Mouse (Mus musculus) stomach, postnatal 0 days (tissue): Measurements from ENCODE around the gene Zfp248. TPM values are rescaled to one million over a fixed set of nuclear protein-coding genes. Genes with fewer than 3 reads are reported as not detected.
A peak's percentile ranks its signal among the peaks of the same experiment; 100 is the strongest.

Source experiments
- ATAC-seq: fragments of 200-750 bp; cut with Nextera tagmentation; 2 replicates; pipeline ENCODE4 v1.8.0; 2017; ENCODE audit not compliant: low FRiP score, low TSS enrichment
- DNase-seq: peaks from one replicate; pipeline ENCODE4 v3.0.0-alpha.2; 2016; ENCODE audit warnings: low spot score
- H3K27ac ChIP-seq: fragments of 300-500 bp; sonication (generic); replicated peaks from 2 replicates; pipeline ENCODE4 v1.5.1; 2014; ENCODE audit warnings: mild to moderate bottlenecking, control low read depth
- H3K27me3 ChIP-seq: fragments of 300-500 bp; sonication (generic); 2 replicates; pipeline ENCODE4 v1.6.1; 2014; ENCODE audit warnings: low read length; ENCODE audit not compliant: control insufficient read depth, insufficient read depth
- H3K36me3 ChIP-seq: fragments of 300-500 bp; sonication (generic); 2 replicates; pipeline ENCODE4 v1.6.1; 2014; ENCODE audit warnings: low read length, mixed read lengths; ENCODE audit not compliant: control insufficient read depth, insufficient read depth
- H3K4me1 ChIP-seq: fragments of 300-500 bp; sonication (generic); replicated peaks from 2 replicates; pipeline ENCODE4 v1.6.1; 2014; ENCODE audit warnings: antibody characterized with exemption; ENCODE audit not compliant: control insufficient read depth, insufficient read depth
- H3K4me2 ChIP-seq: fragments of 300-500 bp; sonication (generic); replicated peaks from 2 replicates; pipeline ENCODE4 v1.6.1; 2014; ENCODE audit warnings: low read depth, mild to moderate bottlenecking, control low read depth, moderate library complexity
- H3K4me3 ChIP-seq: fragments of 300-500 bp; sonication (generic); 2 replicates; pipeline ENCODE4 v1.5.1; 2014; ENCODE audit warnings: low read depth, low read length, control low read depth
- H3K9ac ChIP-seq: fragments of 300-500 bp; sonication (generic); 2 replicates; pipeline ENCODE4 v1.6.1; 2014; ENCODE audit warnings: mild to moderate bottlenecking, low read length, control low read depth, mixed read lengths
- H3K9me3 ChIP-seq: fragments of 300-500 bp; sonication (generic); 2 replicates; pipeline ENCODE4 v1.6.1; 2016; ENCODE audit warnings: low read length; ENCODE audit not compliant: control insufficient read depth
- CTCF ChIP-seq: IDR thresholded peaks from 2 replicates; pipeline ENCODE4 v1.5.1; 2016; ENCODE audit warnings: antibody characterized with exemption, low read depth, mild to moderate bottlenecking, moderate library complexity
- EP300 ChIP-seq: optimal IDR thresholded peaks from 2 replicates; pipeline ENCODE3; 2016; ENCODE audit warnings: antibody characterized with exemption
- WGBS: fragments of 180-500 bp; shearing (Covaris S2); extraction: QIAGEN DNeasy Blood & Tissue Kit; methylation state at CpG from one replicate; pipeline ENCODE4 v1.1.7; 2014; 5-methylcytosine and 5-hydroxymethylcytosine counted together
- polyA plus RNA-seq: library from polyadenylated mRNA; unstranded; fragments of >200 nt; fragmentation: Nextera tagmentation; extraction: Ambion mirVana; gene quantifications from 2 replicates; pipeline ENCODE4 v1.2.1, GENCODE M21; 2015

The Zfp248 gene
- polyA plus RNA-seq, result 2.1 and 2.4 TPM in 2 replicates

DNA sequence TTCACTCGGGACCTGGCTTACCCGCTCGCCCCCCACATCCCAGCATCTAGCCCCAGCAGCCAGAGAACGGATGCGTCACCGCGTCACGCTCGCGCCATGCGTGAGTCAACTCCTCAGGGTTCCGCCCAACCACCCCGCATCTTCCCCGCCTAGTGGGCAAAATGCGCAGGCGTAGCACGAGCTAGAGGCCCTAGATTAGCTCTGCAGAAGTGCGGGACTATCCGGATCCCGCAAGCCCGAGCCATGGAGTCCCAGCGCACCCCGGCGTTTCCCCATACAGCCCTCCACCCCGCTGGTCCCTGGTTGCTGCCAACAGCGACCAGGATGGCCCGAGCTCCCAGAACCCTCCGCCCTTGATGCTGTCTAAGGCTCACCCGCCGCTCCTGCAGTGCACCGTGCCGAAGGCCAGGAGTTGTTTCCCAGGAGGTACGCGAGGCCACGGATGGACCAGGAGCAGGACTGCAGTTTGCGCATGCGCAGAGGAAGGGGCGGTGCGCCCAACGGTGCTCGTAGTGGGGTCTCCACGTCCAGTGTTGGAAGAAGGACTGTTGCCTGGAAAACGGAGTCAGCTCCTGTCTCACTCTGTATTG is at the start of gene Zfp248:
Gene Zfp248, minus strand, starts transcription at position 487 of the 590 bp plus-strand sequence.
- TF ChIP-seq CTCF (peak; percentile 75), EP300 (no peak)
- DNase-seq (peak; percentile 82), ATAC-seq (peak; percentile 97)
- Histone ChIP-seq H3K4me3 (peak within 1 kb of the TSS; percentile 72), H3K9ac (peak within 1 kb of the TSS; percentile 88), H3K9me3 (no peaks in the 10 kb centered on the region), H3K27ac (peak within 1 kb of the TSS; percentile 93), H3K4me2 (peak within 1 kb of the TSS; percentile 84), H3K27me3 (no peaks in the 10 kb centered on the region), H3K4me1 (no peaks in the 10 kb centered on the region), H3K36me3 (no peaks in the 10 kb centered on the region)
- under 1% methylated on average over 43 of the region's 43 CpGs for WGBS

DNA sequence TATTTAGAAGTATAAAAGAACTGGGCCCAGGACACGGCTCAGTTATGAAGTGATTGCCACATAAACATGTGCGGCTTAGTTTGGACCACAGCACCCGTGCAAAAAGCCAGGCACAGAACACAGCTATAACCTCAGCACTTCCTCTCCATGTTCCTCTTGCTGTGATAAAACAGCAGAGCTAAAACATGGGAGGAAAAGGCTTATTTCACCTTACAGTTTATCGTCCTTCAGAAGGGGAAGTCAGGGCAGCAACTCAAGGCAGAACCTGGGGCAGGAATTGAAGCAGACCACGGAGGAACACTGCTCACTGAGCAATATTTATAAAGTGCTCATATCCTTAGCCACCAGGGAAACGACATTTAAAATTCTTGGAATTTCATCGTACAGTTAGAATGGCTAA is 43.7 kb upstream of the Zfp248 start:
- WGBS, result 83% methylated on average over 7 of the region's 7 CpGs
- no peak for DNase-seq
- Histone ChIP-seq H3K27ac (no peak overlapping the region), H3K27me3 (no peaks in the 10 kb centered on the region), H3K4me2 (no peak overlapping the region), H3K9ac (no peak overlapping the region), H3K36me3 (0 out of 2 replicates have a peak, but pooled peaks cover 2% of the 10 kb centered on the region), H3K4me1 (no peaks in the 10 kb centered on the region), H3K4me3 (no peak overlapping the region), H3K9me3 (no peaks in the 10 kb centered on the region)
- no peak for ATAC-seq
- TF ChIP-seq CTCF, result no peak
- no peak for TF ChIP-seq EP300

DNA sequence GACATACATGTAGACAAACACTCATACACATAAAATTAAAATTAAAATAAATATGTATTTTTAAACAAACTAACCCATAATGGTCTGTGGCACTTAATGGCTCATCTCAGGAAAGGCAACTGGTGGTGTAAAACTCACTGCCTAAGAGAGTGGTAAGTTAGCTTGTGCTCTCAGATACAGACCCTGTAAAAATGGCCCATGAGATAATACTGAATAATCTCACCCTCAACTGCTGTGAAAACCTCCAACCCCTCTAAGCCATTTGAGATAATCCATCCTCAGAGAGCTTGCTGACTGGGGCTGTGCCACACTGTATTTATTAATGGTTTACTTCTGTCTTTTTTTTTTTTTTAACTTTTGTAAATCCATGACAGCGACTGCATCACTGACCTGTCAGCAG is 26.8 kb upstream of the Zfp248 start:
- no peak for TF ChIP-seq EP300
- TF ChIP-seq CTCF, result no peak
- Histone ChIP-seq H3K4me3 (no peak overlapping the region), H3K9me3 (no peaks in the 10 kb centered on the region), H3K27ac (no peak overlapping the region), H3K36me3 (no peaks in the 10 kb centered on the region), H3K9ac (no peak overlapping the region), H3K4me1 (no peaks in the 10 kb centered on the region), H3K27me3 (no peaks in the 10 kb centered on the region), H3K4me2 (no peak overlapping the region)
- DNase-seq (no peak), ATAC-seq (no peak)
- WGBS, result 74% methylated on average over 1 of the region's 1 CpGs

DNA sequence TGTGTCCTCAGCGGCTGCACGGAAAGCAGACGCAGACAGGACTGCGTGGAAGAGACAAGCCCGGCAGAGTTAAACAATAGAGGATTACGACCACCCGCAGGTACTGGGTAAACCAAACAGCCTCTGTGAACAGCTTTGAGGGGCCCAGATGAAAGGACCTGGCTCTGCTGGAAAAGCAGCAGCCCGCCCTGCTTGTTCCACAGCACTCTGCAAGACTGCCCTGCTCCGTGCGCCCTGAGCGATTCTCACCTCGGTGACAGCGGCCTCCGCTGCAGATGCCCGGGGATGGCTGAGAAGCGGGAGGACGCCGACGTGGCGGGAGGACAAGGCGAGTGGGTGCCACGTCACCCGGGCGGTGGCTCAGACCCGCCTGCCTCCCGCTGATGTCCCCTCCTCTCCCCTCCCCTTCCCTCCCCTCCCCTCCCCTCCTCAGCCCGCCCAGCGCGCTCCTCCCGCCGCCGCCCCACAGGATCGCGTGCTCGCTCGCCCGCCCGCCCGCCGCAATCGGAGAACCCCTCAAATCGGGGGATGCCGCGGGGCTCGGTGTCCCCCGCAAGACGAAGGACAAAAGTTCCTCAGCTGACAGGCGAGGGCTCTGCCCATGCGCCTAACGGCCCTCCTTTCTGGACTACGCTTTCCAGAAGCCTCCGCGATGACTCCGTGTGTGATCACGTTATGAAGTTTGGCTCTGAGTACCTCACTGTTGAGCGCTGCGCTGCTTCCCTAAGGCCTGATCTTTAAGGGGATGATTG is 23.8 kb upstream of the Zfp248 start, which contains the start of gene Zfp9:
Gene Zfp9, minus strand, starts transcription at position 364 of the 752 bp plus-strand sequence.
- H3K4me1 ChIP-seq, result no peaks in the 10 kb centered on the region
- WGBS, result 2% methylated on average over 40 of the region's 57 CpGs
- peak within 1 kb of the TSS; percentile 88 for H3K27ac ChIP-seq
- H3K4me3 ChIP-seq, result peak within 1 kb of the TSS; percentile 57
- peak within 1 kb of the TSS; percentile 76 for H3K9ac ChIP-seq
- DNase-seq (peak; percentile 76), ATAC-seq (peak; percentile 92)
- no peaks in the 10 kb centered on the region for H3K27me3 ChIP-seq
- no peaks in the 10 kb centered on the region for H3K9me3 ChIP-seq
- TF ChIP-seq CTCF, result no peak
- TF ChIP-seq EP300, result no peak
- H3K36me3 ChIP-seq, result no peaks in the 10 kb centered on the region
- peak within 1 kb of the TSS; percentile 62 for H3K4me2 ChIP-seq

DNA sequence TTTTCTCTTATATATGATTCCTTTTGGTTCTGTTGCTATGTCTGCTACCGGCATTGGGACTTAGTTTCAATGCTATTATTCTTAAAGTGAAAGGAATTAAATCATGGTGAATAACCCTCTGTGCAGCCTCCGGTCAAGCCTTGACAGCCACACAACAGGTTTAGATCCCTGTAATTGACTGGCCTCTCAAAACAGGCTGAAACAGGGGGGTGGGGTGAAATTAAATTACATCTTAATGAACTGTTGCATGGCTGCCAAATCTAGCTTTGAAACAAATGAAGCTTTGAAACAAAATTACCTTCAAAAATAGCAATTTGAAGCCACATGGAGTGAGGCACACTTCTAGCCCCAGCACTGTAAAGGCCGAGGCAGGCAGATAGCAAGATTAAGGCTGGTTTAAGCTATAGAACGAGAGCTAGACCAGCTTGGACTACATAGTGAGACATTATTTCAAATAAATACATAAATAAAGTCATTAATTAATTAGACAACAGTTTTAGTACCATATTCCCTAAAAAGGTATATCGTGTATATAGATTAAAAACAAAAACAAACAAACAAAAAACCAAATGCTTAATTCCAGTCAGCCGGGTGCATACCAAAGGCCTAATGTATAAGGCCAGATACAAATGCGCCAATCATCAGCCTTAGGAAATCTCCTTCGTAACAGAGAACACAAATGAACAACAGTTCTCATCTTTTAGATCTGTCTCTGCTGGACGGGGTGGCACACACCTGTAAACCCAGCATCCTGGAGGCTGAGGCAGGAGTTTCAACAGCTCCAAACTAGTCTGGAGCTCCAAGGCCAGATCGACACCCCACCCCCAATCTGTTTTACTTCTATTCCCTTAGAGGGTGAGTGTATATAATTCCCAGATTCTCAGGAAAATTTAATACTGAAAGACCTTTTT is 22.8 kb upstream of the Zfp248 start:
- TF ChIP-seq EP300 (no peak), CTCF (no peak)
- H3K4me2 ChIP-seq, result peak overlapping the region; percentile 62
- ATAC-seq (no peak), DNase-seq (no peak)
- no peaks in the 10 kb centered on the region for H3K4me1 ChIP-seq
- H3K36me3 ChIP-seq, result no peaks in the 10 kb centered on the region
- WGBS, result 27% methylated on average over 10 of the region's 10 CpGs
- H3K9ac ChIP-seq, result peak overlapping the region; percentile 76; the same call in 1 of the 2 replicates
- H3K27me3 ChIP-seq, result no peaks in the 10 kb centered on the region
- no peaks in the 10 kb centered on the region for H3K9me3 ChIP-seq
- peak overlapping the region; percentile 57 for H3K4me3 ChIP-seq
- no peak overlapping the region for H3K27ac ChIP-seq
